Mouse (Mus musculus) frontal cortex, adult (tissue): ENCODE measurements at regions not wholly inside any gene's neighbourhood (a gene's known extent, or its start where the extent isn't known, plus 50 kb on each side); places are given as distances from the start of the nearest gene placed in this dataset.

Source experiments
- ATAC-seq: cut with Nextera tagmentation; 2 replicates; pipeline ENCODE4 v1.9.2; 2017; ENCODE audit warnings: mild to moderate bottlenecking, moderate library complexity, mixed read lengths; ENCODE audit not compliant: low TSS enrichment

GRCm38 (mm10) chr6:25471721-25472120 is 218.8 kb downstream of the Gpr37 start:
- no peak for ATAC-seq

GRCm38 (mm10) chr6:25463011-25463410 is 227.5 kb downstream of the Gpr37 start:
- peak; percentile 79 for ATAC-seq

GRCm38 (mm10) chr6:25450451-25450850 is 240.1 kb downstream of the Gpr37 start:
- ATAC-seq, result peak; percentile 44; the same call in 1 of the 2 replicates

GRCm38 (mm10) chr6:25449968-25450367 is 240.6 kb downstream of the Gpr37 start:
- ATAC-seq, result peak; percentile 47; the same call in 1 of the 2 replicates

- no peak for ATAC-seq
Measured at GRCm38 (mm10) chr6:25445351-25445940, 245.1 kb downstream of the Gpr37 start.

GRCm38 (mm10) chr6:25444092-25444491 is 246.4 kb downstream of the Gpr37 start:
- ATAC-seq, result no peak

GRCm38 (mm10) chr6:25443681-25444080 is 246.8 kb downstream of the Gpr37 start:
- ATAC-seq, result peak; percentile 27; the same call in 1 of the 2 replicates

GRCm38 (mm10) chr6:25442096-25442495 is 248.4 kb downstream of the Gpr37 start:
- ATAC-seq, result no peak

- peak; percentile 41; the same call in 1 of the 2 replicates for ATAC-seq
Measured at GRCm38 (mm10) chr6:25437875-25438274, 252.7 kb downstream of the Gpr37 start.

GRCm38 (mm10) chr6:25429047-25429446 is 261.5 kb downstream of the Gpr37 start:
- no peak for ATAC-seq

- no peak for ATAC-seq
Measured at GRCm38 (mm10) chr6:25418820-25419219, 271.7 kb downstream of the Gpr37 start.

GRCm38 (mm10) chr6:25389841-25390240 is 300.7 kb downstream of the Gpr37 start:
- ATAC-seq, result no peak
